Mouse (Mus musculus): Measurements from ENCODE around the gene Cd93.

- no peak for TF ChIP-seq CTCF (IDR thresholded peaks at IDR 0.05; ENCODE audit: borderline replicate concordance, extremely low read depth, insufficient read depth, insufficient read length)
- TF ChIP-seq POLR2A (IDR thresholded peaks at IDR 0.05; ENCODE audit: borderline replicate concordance, extremely low read depth, insufficient read depth, insufficient read length, poor library complexity, severe bottlenecking) = no peak
Observed at GRCm38 (mm10) chr2:148488885-148489284, 45.5 kb upstream of the Cd93 start.

Data from brain, embryonic 14.5 days (tissue).